Mouse (Mus musculus): ENCODE results near the gene Pebp1. TPM values are rescaled to one million over a fixed set of nuclear protein-coding genes. Genes with fewer than 3 reads are reported as not detected.

Gene Pebp1
- polyA plus RNA-seq, 1 experiment from 2014 or later = 962 TPM

Other genes with a start within 250 kb of the Pebp1 start
- 80.6 and 84.5 TPM in 2 replicates for gene Suds3, start 171.5 kb downstream of the Pebp1 start, polyA plus RNA-seq (2016; fragmentation: Nextera tagmentation; extraction: Ambion mirVana)
- 12.0 and 16.8 TPM in 2 replicates for gene Taok3, start 167.5 kb downstream of the Pebp1 start, polyA plus RNA-seq (2016; fragmentation: Nextera tagmentation; extraction: Ambion mirVana)
- gene Vsig10, start 31.5 kb upstream of the Pebp1 start, polyA plus RNA-seq (2016; fragmentation: Nextera tagmentation; extraction: Ambion mirVana) = 2.7 and 4.0 TPM in 2 replicates
- gene Wsb2, start 69.7 kb upstream of the Pebp1 start, polyA plus RNA-seq (2016; fragmentation: Nextera tagmentation; extraction: Ambion mirVana) = 48.4 and 61.6 TPM in 2 replicates
- gene Rfc5, start 101.4 kb upstream of the Pebp1 start, polyA plus RNA-seq (2016; fragmentation: Nextera tagmentation; extraction: Ambion mirVana) = 127 and 151 TPM in 2 replicates
- 0.52 and 0.68 TPM in 2 replicates for gene Ksr2, start 126.4 kb upstream of the Pebp1 start, polyA plus RNA-seq (2016; fragmentation: Nextera tagmentation; extraction: Ambion mirVana)

All from midbrain, embryonic 10.5 days (tissue).